Mouse (Mus musculus): ENCODE data around the gene Slc29a4.

Gene Slc29a4

GRCm38 (mm10) chr5:142731916-142732315 is 39.6 kb downstream of the Slc29a4 start:
- CTCF ChIA-PET, result no interaction called here

DNA sequence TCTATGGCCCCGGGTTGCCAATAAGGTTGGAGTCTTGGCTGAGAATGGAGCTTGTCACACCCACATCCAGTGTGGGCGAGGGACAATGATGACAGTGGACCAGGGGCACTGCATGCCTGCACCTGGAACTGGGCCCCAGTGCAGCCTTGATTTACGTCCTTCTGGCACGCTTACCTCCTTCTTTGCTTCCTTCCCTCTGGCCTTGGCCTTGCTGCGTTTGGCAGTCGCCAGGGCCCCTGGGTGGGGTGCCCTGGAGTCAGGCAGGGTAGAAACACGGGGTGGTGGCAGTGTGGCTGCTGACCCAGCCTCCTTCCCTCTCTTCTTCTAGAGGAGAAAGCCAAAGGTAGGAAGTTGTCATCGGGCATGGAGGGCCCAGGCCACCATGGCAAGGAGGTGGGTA is 47.6 kb downstream of the Slc29a4 start:
- CTCF ChIA-PET, result interaction anchor here (0.6 kb wide), 1 partner anchor 22 kb away, joined by 4 read pairs; no protein-coding TSS in a partner anchor

- CTCF ChIA-PET, result no interaction called here
Observed at GRCm38 (mm10) chr5:142747026-142747629, 54.8 kb downstream of the Slc29a4 start.

- CTCF ChIA-PET, result no interaction called here
Observed at GRCm38 (mm10) chr5:142750173-142750572, 57.9 kb downstream of the Slc29a4 start.

DNA sequence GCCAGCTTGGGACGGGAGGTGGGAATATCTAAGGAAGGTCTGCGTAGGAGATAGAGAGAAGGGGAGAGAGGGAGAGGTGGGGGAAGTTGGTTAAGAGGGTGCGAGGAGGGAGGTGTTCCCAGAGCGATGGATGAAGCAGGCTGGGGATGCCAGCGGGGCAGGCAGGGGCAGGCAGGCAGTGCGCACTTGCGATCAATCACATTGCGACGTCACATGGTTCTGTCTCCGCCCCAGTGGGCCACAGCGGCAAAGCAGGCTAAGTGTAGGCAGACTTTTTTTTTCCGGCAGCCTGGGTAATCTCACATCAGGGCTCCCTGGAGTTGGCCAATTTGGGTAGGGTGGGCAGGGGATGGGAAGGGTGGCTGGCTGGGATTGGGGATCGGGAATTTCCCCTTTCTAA is 59.9 kb downstream of the Slc29a4 start:
- CTCF ChIA-PET, result no interaction called here

DNA sequence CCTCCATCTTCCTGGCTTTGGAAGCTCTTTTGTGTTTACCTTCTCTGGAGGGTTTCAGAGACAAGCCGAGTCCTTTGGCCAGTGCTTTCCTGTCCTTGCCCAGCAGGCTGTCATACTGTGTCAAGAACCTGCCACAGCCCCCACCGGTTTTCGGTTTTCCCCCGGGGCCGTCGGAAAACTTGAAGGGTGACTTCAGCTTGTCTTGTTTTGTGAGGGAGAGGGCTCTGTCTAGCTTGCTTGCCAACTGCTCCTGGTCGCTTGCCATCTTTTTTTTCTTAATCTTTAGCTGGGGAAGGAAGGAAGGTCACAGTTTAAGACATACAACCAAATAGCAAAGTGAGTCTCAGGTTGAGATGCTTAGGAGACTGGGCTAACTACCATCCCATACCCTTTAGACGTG is 67.5 kb downstream of the Slc29a4 start:
- CTCF ChIA-PET, result no interaction called here

- CTCF ChIA-PET, result no interaction called here
Observed at GRCm38 (mm10) chr5:142761326-142761983, 69.1 kb downstream of the Slc29a4 start.

GRCm38 (mm10) chr5:142762082-142762807 is 69.9 kb downstream of the Slc29a4 start:
- CTCF ChIA-PET, result no interaction called here

GRCm38 (mm10) chr5:142764306-142764705 is 72.0 kb downstream of the Slc29a4 start:
- CTCF ChIA-PET, result no interaction called here

GRCm38 (mm10) chr5:142764889-142765288 is 72.6 kb downstream of the Slc29a4 start:
- CTCF ChIA-PET, result no interaction called here

GRCm38 (mm10) chr5:142766708-142767107 is 74.4 kb downstream of the Slc29a4 start:
- CTCF ChIA-PET, result interaction anchor here (0.6 kb wide), 1 partner anchor 43 kb away, joined by 3 read pairs; no protein-coding TSS in a partner anchor

- CTCF ChIA-PET, result interaction anchor here (0.6 to 1.1 kb wide), 3 partner anchors 53 to 1870 kb away, joined by 3 read pairs; no protein-coding TSS in a partner anchor
Observed at GRCm38 (mm10) chr5:142767937-142768336, 75.6 kb downstream of the Slc29a4 start.

GRCm38 (mm10) chr5:142768352-142769267 is 76.3 kb downstream of the Slc29a4 start:
- CTCF ChIA-PET, result interaction anchor here (0.6 to 1.1 kb wide), 3 partner anchors 13 to 108 kb away, joined by 3 to 11 read pairs (median 3); no protein-coding TSS in a partner anchor

DNA sequence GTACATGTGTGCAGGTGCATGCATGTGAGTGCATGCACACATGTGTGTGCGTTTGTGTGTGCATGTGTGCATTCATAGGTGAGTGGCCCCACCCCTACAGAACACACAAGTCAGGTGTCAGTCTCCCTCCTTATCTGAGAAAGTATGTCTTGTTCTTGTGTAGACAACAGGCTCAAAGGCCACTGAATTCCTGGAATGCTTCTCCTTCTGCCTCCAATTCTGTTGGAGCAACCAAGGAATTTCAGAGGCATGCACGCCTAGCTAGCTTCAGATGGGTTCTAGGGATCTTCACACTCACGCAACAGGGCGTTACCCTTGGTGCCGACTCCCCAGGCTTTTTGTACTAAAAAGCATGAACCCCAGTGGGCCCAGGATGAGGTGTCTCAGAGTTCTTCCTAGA is 77.3 kb downstream of the Slc29a4 start:
- CTCF ChIA-PET, result interaction anchor here (0.5 to 0.7 kb wide), 2 partner anchors 12 to 35 kb away, joined by 3 to 11 read pairs; no protein-coding TSS in a partner anchor

- CTCF ChIA-PET, result no interaction called here
Observed at GRCm38 (mm10) chr5:142771034-142771433, 78.7 kb downstream of the Slc29a4 start.

- CTCF ChIA-PET, result interaction anchor here (0.7 kb wide), 1 partner anchor 149 kb away, joined by 4 read pairs; no protein-coding TSS in a partner anchor
Observed at GRCm38 (mm10) chr5:142771964-142772363, 79.7 kb downstream of the Slc29a4 start.
